Mouse (Mus musculus): ENCODE measurements around the gene Gm21915. TPM values are rescaled to one million over a fixed set of nuclear protein-coding genes. Genes with fewer than 3 reads are reported as not detected.

Gene Gm21915
- polyA plus RNA-seq, 1 experiment from 2014 or later = not detected

DNA sequence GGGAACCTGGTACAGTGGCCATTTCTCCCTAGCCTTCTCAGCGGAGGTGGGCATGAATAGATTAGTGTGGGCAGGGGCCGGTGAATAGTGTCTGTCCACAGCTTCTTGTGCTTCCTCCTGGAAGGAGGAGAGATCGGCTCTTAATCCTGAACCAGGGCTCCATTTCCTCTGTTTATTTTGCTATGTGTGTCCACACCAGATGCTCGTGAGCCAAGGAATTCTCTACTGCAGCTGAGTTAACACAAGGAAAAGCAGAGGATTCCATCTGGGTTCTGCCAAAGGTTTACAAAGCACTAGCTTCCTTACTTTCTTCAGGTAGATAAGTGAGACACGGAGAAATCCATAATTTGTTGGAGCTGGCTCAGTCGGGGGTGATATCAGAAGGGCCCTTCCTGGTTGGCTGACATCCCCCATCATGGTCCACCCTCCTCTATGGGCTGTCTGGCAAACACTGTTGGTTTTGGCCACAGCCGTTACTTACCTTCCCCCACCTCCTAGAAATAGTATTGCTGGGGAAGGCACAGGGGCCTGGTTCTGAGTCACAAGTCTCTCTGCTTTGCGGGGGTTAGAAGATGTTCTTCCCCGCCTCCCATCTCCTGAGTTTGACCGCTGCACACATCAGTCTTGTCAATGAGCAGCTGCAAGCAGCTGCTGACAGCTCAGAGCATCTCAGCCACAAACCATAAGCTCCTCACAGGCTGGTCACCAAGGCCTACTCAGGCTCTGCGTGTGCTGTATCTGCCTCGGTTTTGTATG, 5.0 kb downstream of the Gm21915 start:
- H3K9ac ChIP-seq (replicated peaks) = no peak overlapping the region

DNA sequence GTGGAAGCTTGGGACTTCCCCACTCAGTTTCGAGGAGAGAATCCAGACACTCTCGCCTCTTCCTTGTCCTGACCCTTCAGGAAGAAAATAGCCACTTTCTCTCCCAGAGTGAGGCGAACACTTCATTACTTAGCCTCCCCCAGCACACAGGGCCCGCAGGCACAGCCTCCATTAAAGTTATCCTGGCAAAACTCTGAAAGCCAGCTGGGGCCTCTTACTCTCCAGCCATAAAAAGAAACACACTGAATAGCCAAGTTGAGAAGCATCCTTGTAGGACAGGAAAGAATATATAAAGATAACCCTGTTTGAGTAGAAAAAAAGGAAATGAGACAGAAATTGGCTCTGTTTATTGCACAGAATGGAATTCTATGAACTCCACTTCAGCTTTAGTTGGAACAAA, 8.2 kb downstream of the Gm21915 start:
- Histone ChIP-seq H3K36me3 (no peaks in the 10 kb centered on the region), H3K4me3 (no peak overlapping the region), H3K27ac (replicated peaks) (no peak overlapping the region; the same call in 1 of the 2 replicates), H3K9ac (replicated peaks) (no peak overlapping the region), H3K4me1 (no peaks in the 10 kb centered on the region), H3K27me3 (no peaks in the 10 kb centered on the region), H3K9me3 (no peaks in the 10 kb centered on the region), H3K4me2 (replicated peaks) (no peak overlapping the region)
- 86% methylated on average over 4 of the region's 4 CpGs for WGBS
- ATAC-seq (replicated peaks) = no peak

More for the DNA sequence above, 5.0 kb downstream of the Gm21915 start:
- Histone ChIP-seq H3K27ac (replicated peaks) (no peak overlapping the region), H3K36me3 (no peaks in the 10 kb centered on the region), H3K4me3 (no peak overlapping the region), H3K4me2 (replicated peaks) (no peak overlapping the region), H3K9me3 (no peaks in the 10 kb centered on the region), H3K4me1 (peaks cover 7% of the 10 kb centered on the region; the same call in 1 of the 2 replicates), H3K27me3 (no peaks in the 10 kb centered on the region)
- 91% methylated on average over 12 of the region's 12 CpGs for WGBS
- ATAC-seq (replicated peaks) = no peak

DNA sequence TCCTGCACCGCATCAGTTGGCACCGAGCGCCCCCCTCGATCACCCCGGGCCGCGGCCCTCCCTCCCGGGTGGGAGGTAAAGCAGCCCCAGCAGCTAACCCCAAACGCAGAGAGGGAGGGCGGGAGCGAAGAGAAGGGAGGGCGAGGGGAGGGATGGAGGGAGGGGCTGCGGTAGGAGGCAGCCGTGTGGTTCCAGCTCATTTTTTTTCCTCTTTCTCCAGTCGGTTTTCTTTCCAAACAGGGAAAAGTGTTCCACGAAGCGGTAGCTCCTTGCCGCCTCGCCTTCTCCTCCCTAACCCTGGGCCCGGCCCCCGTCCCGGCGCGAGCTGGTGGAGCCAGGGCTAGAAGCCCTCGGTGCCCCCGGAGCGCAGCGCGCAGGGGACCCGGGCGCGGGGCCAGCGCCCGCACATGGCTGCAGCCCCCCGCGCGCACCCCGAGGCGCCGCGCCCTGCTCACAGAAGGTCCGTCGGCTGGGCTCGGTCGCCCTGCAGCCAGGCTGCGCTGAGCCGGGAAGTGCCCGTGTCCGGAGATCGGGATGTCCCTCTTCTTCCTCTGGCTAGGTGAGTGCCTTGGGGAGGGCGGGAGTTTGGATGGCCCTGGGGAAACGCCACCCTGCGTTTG, 15.5 kb downstream of the Gm21915 start, which contains the start of gene Clmp:
Clmp (plus strand) TSS at position 162 of the 620 bp plus-strand sequence.
- H3K27me3 ChIP-seq = no peaks in the 10 kb centered on the region
- peak within 1 kb of the TSS; percentile 70 for H3K9ac ChIP-seq (replicated peaks)
- H3K4me1 ChIP-seq = peaks cover 31% of the 10 kb centered on the region
- peak within 1 kb of the TSS; percentile 74 for H3K4me3 ChIP-seq
- peak; percentile 70 for ATAC-seq (replicated peaks)
- WGBS = under 1% methylated on average over 48 of the region's 53 CpGs
- H3K27ac ChIP-seq (replicated peaks) = peak within 1 kb of the TSS; percentile 93
- H3K9me3 ChIP-seq = no peaks in the 10 kb centered on the region
- no peaks in the 10 kb centered on the region for H3K36me3 ChIP-seq
- peak within 1 kb of the TSS; percentile 74 for H3K4me2 ChIP-seq (replicated peaks)

DNA sequence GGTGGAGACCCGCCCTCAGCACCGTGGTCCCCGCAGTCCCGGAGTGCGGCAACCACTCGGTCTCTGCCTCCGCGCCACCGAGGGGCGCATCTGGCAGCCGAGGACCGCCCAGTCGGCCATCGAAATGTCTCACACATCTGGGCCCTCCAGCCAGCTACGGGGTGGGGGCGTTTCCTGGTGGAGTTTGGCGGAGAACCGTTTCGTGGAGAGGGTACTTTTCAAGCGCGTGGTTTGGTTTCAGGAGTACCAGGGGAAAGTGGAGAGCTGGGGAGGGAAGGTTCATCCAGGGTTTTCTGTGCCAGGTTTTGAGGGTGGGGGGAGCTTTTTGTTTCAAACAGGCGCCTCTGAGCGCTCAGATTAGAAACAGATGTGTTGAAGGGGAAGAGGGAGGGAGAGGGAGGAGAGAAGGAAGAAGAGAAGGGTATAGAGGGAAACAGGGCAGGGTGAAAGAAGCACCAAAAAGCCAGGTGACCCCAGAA, 16.0 kb downstream of the Gm21915 start:
- peaks cover 31% of the 10 kb centered on the region for H3K4me1 ChIP-seq
- peak; percentile 68 for ATAC-seq (replicated peaks)
- WGBS = under 1% methylated on average over 23 of the region's 23 CpGs

DNA sequence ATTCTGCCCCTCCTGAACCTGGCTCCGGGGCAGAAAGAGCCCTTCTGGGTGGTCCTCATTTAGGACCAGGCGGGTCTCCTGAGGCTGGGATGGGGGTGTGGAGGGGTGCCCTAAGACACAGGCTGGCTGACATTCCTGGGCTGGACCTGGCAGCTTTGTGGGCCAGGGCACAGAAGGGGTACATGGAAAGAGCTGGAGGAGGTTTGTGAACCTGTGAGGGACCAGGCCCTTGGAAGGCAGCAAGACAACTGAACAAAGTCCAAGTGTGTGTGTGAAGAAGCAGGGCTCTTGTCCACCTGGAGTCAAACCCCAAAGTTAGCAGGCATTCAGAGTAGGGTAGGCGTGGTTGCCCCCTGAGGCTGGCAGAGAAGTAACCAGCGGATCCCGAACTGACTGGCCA, 16.6 kb downstream of the Gm21915 start:
- H3K4me2 ChIP-seq (replicated peaks) = peak overlapping the region; percentile 74
- peak overlapping the region; percentile 74 for H3K4me3 ChIP-seq
- H3K9ac ChIP-seq (replicated peaks) = peak overlapping the region; percentile 70
- H3K27ac ChIP-seq (replicated peaks) = peak overlapping the region; percentile 93
- peaks cover 31% of the 10 kb centered on the region for H3K4me1 ChIP-seq
- no peaks in the 10 kb centered on the region for H3K27me3 ChIP-seq
- WGBS = 41% methylated on average over 5 of the region's 5 CpGs
- H3K36me3 ChIP-seq = no peaks in the 10 kb centered on the region
- H3K9me3 ChIP-seq = no peaks in the 10 kb centered on the region
- 0 out of 2 replicates have a peak, but pooled peaks have one; percentile 11 for ATAC-seq (replicated peaks)

More for the DNA sequence above, 16.0 kb downstream of the Gm21915 start:
- Histone ChIP-seq H3K27ac (replicated peaks) (peak overlapping the region; percentile 93), H3K9ac (replicated peaks) (peak overlapping the region; percentile 70), H3K9me3 (no peaks in the 10 kb centered on the region), H3K36me3 (no peaks in the 10 kb centered on the region), H3K4me2 (replicated peaks) (peak overlapping the region; percentile 74), H3K4me3 (peak overlapping the region; percentile 74), H3K27me3 (no peaks in the 10 kb centered on the region)

DNA sequence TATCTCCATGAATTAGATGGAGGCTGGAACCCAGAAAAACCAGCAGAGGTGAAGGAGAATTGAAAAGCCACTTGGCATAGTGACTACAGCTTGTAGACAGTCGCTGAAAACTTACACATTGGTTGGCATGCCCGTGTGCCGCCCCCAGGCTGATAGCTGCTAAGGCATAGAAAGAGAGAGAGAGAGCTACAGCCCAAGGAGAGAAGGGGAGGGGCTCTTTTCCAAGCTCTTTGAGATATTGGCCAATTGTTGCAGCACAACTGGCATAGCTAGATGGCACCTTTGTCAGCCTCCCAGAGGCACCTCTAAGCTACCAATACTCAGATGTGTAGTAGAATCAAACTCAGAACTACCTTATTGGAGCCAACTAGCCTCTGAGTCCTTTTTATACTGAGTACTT, 17.1 kb downstream of the Gm21915 start:
- no peaks in the 10 kb centered on the region for H3K9me3 ChIP-seq
- peak overlapping the region; percentile 74 for H3K4me2 ChIP-seq (replicated peaks)
- H3K4me1 ChIP-seq = peaks cover 34% of the 10 kb centered on the region
- peak overlapping the region; percentile 70 for H3K9ac ChIP-seq (replicated peaks)
- no peak for ATAC-seq (replicated peaks)
- H3K36me3 ChIP-seq = no peaks in the 10 kb centered on the region
- peak overlapping the region; percentile 74 for H3K4me3 ChIP-seq
- H3K27ac ChIP-seq (replicated peaks) = peak overlapping the region; percentile 93
- no peaks in the 10 kb centered on the region for H3K27me3 ChIP-seq
- 42% methylated on average over 3 of the region's 3 CpGs for WGBS

DNA sequence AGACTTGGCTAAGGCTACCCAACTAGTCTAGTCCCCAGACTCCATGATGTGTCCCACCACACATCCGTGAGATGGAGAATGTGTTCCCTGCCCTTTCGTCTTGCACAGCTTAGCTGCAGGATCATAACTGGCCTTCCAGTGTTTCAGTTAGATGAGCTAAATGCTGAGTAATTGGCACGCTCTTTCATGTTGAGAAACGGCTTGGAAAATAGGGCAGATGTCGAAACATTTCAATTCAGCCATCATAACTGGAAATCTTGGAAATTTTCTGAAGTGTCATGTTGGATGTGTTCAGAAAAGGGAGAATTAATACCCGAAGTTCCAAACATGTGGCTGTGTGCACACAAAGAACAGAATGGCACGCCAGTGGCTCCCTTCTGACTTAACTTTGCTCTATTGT, 20.1 kb downstream of the Gm21915 start:
- Histone ChIP-seq H3K27me3 (no peaks in the 10 kb centered on the region), H3K36me3 (no peaks in the 10 kb centered on the region), H3K9me3 (no peaks in the 10 kb centered on the region), H3K4me3 (no peak overlapping the region), H3K4me2 (replicated peaks) (no peak overlapping the region), H3K9ac (replicated peaks) (no peak overlapping the region), H3K27ac (replicated peaks) (no peak overlapping the region), H3K4me1 (peaks cover 62% of the 10 kb centered on the region)
- 81% methylated on average over 7 of the region's 7 CpGs for WGBS
- no peak for ATAC-seq (replicated peaks)

DNA sequence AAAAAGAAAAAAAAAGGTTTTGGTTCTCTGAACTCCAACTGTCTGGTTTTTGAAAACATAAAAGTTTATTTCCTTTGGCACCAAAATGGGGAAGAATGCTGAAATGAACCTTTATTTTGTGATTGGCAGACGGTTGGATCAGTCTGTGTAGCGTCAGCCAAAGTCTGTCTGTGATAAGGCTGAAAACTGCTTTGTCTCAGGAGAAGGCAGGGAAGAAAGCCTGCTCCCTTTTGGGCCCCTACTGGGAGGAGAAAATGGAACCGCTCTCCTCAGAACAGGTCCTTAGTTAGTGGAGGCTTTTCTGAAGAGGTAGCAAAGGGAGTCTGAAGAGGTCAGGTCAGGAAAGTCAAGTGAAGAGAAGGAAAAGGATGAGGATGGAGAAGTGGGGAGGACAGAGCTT, 22.6 kb downstream of the Gm21915 start:
- H3K4me2 ChIP-seq (replicated peaks) = peak overlapping the region; percentile 3; the same call in 1 of the 2 replicates
- peak overlapping the region; percentile 82 for H3K27ac ChIP-seq (replicated peaks)
- 15% methylated on average over 3 of the region's 3 CpGs for WGBS
- no peaks in the 10 kb centered on the region for H3K27me3 ChIP-seq
- peaks cover 48% of the 10 kb centered on the region for H3K4me1 ChIP-seq
- 0 out of 2 replicates have a peak overlapping the region, but pooled peaks have one; percentile 25 for H3K9ac ChIP-seq (replicated peaks)
- no peak; the same call in 1 of the 2 replicates for ATAC-seq (replicated peaks)
- no peaks in the 10 kb centered on the region for H3K9me3 ChIP-seq
- no peak overlapping the region for H3K4me3 ChIP-seq
- H3K36me3 ChIP-seq = peaks cover 6% of the 10 kb centered on the region; the same call in 1 of the 2 replicates

DNA sequence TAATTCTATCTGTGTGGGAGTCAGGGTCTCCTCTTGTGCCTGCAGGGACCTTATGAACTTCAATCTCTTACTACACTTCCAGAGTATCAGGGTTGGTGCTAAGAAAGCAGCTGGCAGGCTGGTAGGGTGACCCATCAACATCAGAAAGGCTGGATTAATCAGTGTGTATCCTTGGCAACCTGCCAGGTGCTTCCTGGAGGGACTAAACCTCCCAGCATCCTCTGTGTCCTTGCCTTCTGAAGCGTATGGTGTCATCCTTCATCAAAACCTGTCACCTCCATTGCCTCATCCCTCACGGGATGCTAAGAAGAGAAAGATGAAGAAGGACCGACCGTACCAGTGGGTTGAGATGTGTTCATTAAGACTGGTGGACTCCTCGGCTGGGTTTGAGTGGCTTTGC, 23.4 kb downstream of the Gm21915 start:
- peak; percentile 27 for ATAC-seq (replicated peaks)
- Histone ChIP-seq H3K9ac (replicated peaks) (no peak overlapping the region), H3K36me3 (peaks cover 6% of the 10 kb centered on the region; the same call in 1 of the 2 replicates), H3K9me3 (no peaks in the 10 kb centered on the region), H3K4me3 (no peak overlapping the region), H3K4me1 (peaks cover 41% of the 10 kb centered on the region), H3K27ac (replicated peaks) (peak overlapping the region; percentile 82), H3K27me3 (no peaks in the 10 kb centered on the region), H3K4me2 (replicated peaks) (0 out of 2 replicates have a peak overlapping the region, but pooled peaks have one; percentile 3)
- WGBS = 39% methylated on average over 5 of the region's 5 CpGs

DNA sequence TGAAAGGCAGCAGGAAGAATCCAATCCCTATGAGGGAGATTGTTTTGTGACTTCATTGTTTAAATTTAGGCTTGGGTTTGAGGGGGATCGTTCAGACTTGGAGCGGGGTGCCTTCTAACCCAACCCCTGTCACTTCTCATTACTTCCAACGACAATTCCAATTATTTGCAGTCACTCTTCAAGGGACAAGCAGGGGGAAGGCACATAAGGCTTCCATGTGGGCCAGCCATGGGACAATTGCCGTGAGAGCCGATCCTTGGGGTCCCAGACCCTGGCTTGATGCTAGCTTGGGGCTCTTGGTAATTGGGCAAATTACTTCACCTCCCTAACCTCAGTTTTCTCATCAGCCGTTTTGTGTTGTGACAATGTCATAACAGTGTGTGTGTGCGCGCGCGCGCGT, 23.9 kb downstream of the Gm21915 start:
- no peak overlapping the region for H3K9ac ChIP-seq (replicated peaks)
- H3K4me2 ChIP-seq (replicated peaks) = no peak overlapping the region
- peaks cover 36% of the 10 kb centered on the region for H3K4me1 ChIP-seq
- peaks cover 6% of the 10 kb centered on the region; the same call in 1 of the 2 replicates for H3K36me3 ChIP-seq
- H3K27ac ChIP-seq (replicated peaks) = peak overlapping the region; percentile 82
- no peaks in the 10 kb centered on the region for H3K9me3 ChIP-seq
- H3K27me3 ChIP-seq = no peaks in the 10 kb centered on the region
- ATAC-seq (replicated peaks) = no peak
- 56% methylated on average over 12 of the region's 12 CpGs for WGBS
- no peak overlapping the region for H3K4me3 ChIP-seq

DNA sequence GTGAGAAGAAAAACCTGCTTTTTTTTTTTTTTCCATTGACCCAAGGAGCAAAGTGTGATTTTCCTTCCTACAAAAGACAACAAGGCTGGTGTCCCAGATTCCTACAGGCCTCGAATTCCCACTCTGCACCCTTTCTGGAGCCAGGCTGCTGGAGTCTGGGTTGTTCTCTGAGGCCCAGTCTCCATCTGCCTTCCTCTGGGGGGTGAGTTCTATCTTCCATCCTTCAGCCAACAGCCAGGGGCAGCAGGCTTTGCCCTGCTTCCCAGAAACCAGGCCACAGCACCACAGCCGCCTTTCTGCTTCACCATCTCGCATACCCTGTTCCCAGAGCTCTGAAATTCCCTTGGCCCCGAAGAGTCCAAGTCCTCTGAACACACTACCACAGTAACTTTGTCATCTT, 25.7 kb downstream of the Gm21915 start:
- Histone ChIP-seq H3K4me2 (replicated peaks) (no peak overlapping the region), H3K9ac (replicated peaks) (no peak overlapping the region), H3K27me3 (no peaks in the 10 kb centered on the region), H3K36me3 (peaks cover 6% of the 10 kb centered on the region; the same call in 1 of the 2 replicates), H3K4me1 (peaks cover 30% of the 10 kb centered on the region), H3K9me3 (no peaks in the 10 kb centered on the region), H3K4me3 (no peak overlapping the region), H3K27ac (replicated peaks) (no peak overlapping the region)
- WGBS = 84% methylated on average over 4 of the region's 4 CpGs
- no peak for ATAC-seq (replicated peaks)

DNA sequence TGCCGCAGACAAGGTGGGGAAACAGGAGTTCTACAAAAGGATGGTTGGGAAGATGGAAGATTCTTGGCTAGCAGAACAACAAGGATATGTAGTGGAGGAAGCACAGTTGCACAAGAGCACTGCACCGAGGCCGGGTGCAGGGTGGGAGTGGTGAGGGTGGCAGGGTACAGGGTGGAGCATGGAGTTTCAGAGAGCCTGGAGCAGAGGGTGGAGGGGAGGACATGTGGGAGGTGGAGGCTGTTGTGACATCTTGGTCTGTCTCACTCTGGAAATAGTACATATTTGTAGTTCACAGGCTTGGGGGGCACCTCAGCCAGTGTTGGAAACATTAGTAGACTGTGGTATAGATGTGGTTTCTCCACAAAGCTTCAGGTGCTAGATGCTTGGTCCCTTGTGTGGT, 28.8 kb downstream of the Gm21915 start:
- H3K4me1 ChIP-seq = peaks cover 13% of the 10 kb centered on the region
- no peak overlapping the region for H3K4me2 ChIP-seq (replicated peaks)
- peaks cover 6% of the 10 kb centered on the region; the same call in 1 of the 2 replicates for H3K36me3 ChIP-seq
- H3K9me3 ChIP-seq = no peaks in the 10 kb centered on the region
- no peak overlapping the region for H3K9ac ChIP-seq (replicated peaks)
- 95% methylated on average over 3 of the region's 3 CpGs for WGBS
- H3K27ac ChIP-seq (replicated peaks) = no peak overlapping the region
- no peak overlapping the region for H3K4me3 ChIP-seq
- ATAC-seq (replicated peaks) = no peak
- H3K27me3 ChIP-seq = no peaks in the 10 kb centered on the region
